Mouse (Mus musculus) spleen, postnatal 4 days (tissue): ENCODE results near the gene Gxylt1.
"Not testable (repeated sequence)": the region's sequence is repeated elsewhere in the genome, so short reads cannot be mapped to it uniquely, and the experiment has no call there.

Source experiments
- DNase-seq, 2 experiments: peaks; one replicate each; pipeline ENCODE4 v3.0.0; 2022; ENCODE audit warnings: low spot score in 2 of 2

The Gxylt1 gene

DNA sequence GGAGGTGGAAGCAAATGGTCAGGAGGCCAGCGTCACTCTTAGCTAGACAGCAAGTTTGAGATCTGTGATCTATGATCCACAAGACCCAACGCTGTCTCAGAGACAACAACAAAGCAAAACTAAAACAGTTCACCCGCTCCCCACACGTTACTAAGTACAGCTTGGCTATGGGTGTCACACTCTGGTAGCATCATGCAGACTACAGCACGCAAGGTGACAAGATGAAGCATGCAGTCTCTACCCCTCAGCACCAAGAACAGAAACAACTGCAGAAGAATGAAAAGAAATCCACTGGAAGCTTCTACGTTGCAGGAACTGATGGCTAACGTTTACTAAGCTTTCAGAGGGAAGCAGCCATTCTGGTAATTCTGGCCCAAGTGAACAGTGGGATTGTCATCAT is 11.4 kb downstream of the Gxylt1 start:
- DNase-seq = no peak

DNA sequence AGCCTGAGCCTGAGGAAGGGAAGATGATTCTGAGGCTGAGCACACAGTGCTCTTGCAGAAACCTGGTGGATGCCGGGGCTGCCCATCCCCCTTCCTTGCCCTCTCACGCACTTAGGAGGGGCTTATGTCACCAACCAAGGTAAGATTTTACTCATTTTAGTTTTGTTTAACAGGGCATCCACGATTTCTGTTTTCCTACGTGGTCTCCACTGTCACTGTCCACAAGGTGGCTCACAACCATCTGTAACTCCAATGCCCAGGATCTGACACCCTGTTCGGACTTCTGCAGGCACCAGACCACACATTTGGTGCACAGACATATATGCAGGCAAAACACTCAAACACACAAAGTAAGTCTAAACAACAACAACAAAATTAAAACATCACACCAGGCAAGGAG is 12.2 kb downstream of the Gxylt1 start:
- DNase-seq = no peak

DNA sequence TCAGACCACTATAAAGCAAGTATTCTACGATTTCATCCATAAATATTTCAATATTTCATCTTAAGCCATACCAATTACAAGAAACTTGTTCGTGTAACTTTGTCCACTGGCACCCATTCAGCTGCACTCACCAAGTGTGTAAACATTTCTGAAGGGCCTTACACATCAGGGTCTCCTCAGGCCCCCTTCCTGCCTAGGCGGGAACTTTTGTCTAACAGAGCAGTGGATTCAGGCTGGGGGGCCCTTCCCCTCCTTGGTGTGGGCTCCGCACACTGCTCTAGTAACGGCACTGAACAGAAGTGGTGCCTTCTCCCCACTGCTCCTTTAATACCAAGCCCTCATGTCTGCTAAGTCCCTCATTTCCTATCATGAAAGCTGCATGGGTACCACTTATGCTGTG is 12.7 kb downstream of the Gxylt1 start:
- DNase-seq = no peak

DNA sequence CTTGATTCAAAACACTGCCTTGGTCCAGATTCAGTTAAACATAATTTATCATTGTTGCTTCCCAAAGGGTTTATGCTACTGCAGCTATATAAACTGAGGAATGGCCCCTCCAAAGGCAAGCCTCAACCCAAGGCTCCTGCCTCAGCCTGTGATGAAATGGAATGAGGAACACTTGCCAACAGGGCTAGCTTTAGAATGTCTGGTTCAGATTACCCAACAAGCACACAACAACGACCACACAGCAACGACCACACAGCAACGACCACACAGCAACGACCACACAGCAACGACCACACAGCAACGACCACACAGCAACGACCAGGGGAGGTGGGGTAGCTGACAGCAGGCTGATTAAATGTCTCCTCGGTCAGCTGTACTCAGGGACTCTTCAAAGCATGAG is 15.0 kb downstream of the Gxylt1 start:
- no peak for DNase-seq

DNA sequence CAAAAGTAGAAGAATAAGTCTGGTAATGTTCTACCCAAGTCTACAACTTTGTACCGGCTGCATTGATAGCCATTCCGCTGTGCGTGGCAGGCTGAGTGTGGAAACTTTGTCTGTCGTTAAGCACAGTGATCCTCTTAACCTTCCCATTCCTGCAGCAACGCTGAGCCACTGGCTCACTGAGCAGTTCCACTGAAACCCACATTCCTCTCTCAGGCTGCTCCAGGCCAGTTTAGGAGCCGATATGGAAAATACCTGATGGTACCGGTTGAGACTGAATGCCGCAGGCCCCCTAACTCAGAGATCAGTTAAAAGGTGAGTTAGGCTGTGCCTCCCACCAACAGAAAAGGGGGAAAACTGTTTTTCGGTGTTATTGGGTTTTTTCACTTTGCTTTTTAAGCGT is 19.7 kb downstream of the Gxylt1 start:
- DNase-seq = no peak

DNA sequence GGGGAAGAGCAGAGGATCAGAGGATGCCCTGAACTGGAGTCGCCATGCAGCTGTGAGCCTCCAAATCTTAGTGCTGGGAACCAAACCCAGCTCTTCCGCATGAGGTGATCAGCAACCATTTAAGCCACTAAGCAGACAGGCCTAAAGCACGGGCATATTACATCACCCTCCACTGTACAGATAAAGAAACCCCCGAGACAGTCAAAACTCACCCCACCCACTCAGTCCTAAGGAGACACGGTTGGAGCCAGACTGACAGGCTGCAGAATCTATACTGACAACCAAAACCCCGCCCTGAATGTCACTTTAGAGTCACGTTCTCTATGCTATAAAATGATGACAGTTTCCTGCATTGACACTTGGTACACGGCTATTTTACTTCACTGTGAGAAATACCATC is 21.8 kb downstream of the Gxylt1 start:
- no peak for DNase-seq

DNA sequence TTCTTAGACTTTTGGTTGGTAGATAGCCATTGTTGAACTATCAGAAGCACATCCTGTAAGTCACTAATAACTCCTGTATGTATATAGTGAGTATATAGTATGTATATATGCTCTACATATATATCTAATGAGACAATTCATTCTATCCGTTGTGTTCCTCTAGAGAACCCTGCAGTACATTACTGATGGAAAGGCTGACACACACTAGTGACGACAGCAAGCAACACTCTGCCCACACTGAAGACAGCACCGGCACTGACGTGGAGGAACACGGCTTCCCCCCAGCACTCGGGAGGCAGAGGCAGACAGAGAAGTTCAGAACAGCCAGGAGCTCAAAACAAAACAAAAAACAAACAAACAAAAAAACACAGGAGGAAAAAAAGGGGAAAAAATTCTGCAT is 22.6 kb downstream of the Gxylt1 start:
- no peak for DNase-seq

DNA sequence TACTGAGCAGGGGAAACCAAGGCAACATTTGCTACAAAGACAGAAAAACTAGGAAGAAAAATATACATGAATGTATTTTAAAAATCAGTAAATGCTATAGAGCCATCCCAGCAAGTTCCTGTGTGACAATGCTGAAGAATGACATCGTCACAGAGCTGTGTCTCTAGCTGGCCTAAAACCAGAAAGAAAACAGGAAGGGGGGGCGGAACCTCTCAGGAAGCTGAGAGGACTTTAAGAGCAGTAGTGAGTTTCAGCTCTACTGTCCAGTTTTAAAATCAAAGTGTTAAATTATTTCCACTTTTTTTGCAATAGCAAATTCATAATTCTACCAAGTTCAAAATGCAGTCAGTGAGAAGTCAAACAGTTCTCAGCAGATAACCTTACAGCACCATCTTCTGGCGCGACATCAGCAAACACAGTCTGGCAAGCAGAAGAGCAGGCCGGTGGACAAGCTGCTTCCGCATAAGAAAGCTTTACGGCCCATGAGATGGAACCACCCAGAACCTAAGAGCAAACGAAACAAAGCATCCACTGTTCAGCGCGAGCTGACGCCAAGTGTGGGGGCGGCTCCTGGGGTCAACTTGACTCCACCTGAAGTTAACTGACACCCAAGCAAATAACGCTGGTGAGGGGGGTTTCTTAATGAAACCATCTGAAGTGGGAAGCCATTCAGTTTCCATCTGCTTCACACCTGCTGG is 23.3 kb downstream of the Gxylt1 start:
- DNase-seq = no peak

DNA sequence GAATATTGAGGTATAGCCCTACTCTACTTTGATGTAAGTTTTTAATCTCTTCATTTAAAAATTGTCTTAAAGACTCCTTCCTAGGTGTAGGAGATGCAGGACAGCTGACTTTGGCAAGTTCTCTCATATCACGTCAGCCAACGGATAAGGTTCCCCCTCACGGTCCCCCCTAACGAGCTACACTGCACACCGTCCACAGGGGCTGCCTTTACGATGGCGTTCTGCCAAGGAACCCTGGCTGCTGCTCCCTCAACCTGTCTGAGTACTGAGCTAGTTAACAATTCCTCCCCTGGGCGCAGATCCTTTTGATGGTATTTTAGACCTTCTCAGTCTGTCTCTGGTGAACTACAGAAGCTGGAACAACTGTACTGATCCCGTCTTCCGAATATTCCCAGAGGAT is 31.8 kb downstream of the Gxylt1 start:
- no peak for DNase-seq

DNA sequence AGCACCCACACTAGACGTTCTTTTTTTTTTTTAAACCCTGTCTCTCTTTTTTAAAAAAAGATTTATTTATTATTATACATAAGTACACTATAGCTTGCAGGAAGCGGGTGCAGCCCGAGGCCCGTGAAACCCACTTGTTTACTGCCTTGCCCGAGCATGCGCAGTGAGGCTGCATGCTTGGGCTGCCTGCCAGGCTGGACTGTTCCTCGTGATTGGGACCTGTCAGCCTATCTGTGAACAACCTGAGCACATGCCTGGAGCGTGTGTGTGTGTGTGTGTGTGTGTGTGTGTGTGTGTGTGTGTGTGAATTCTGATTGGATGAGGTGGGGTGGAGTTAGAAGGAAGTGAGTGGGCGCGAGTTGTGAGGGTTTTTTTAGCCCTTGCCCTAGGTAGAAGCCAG is 38.5 kb downstream of the Gxylt1 start:
- DNase-seq = not testable (repeated sequence)

DNA sequence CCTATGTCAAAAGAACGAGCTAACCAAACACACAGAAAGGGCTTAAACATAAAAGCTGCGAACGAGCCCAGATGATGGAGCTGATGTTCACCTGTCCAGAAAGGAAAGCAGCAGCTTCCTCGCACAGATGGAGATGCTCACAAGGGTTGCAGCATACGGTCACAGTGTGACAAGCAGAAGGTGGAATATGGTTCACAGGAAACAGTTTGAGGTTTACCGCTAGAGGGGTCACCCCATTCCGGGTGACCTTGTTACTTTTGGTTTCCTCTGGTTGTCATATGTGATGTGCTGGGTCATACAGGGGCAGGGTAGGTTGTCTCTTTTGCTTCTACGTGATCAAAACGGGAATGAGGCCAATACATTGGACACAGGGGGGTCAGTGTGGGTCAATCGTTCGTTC is 46.0 kb downstream of the Gxylt1 start:
- no peak for DNase-seq

DNA sequence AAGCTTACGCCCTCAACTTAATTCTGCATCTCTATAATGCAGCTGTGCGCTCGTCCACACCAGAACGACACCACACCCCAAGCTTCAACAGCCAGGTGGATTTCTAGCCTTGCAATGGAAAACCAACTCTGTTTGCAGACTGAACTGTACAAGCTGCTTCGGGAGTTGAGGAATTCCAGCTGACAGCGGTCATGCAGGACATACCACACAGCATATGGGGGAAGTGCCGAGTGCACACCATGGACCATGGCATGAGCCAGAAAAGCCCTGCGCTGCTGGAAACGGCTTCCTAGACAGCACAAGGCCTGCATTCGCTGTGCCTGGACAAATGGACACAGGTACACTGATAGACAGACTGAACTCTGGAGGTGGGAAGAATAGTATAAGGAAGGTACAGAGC is 46.6 kb downstream of the Gxylt1 start:
- DNase-seq = no peak

DNA sequence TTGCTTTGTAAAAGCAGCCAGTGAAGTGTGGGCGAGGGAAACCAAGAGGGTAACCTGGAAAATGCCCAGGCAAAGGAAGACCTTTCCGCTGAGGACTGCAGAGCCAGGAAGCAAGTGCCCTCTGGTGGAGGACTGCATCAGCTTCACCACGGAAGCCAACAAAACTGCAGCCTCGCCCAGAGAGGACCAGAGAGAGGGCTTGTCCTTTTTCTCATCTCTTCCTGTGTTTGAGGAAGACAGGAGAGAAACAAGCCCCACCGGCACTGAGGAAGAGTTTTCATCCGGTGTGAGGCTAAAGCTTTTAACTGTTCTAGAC is 47.3 kb downstream of the Gxylt1 start:
- DNase-seq = no peak

DNA sequence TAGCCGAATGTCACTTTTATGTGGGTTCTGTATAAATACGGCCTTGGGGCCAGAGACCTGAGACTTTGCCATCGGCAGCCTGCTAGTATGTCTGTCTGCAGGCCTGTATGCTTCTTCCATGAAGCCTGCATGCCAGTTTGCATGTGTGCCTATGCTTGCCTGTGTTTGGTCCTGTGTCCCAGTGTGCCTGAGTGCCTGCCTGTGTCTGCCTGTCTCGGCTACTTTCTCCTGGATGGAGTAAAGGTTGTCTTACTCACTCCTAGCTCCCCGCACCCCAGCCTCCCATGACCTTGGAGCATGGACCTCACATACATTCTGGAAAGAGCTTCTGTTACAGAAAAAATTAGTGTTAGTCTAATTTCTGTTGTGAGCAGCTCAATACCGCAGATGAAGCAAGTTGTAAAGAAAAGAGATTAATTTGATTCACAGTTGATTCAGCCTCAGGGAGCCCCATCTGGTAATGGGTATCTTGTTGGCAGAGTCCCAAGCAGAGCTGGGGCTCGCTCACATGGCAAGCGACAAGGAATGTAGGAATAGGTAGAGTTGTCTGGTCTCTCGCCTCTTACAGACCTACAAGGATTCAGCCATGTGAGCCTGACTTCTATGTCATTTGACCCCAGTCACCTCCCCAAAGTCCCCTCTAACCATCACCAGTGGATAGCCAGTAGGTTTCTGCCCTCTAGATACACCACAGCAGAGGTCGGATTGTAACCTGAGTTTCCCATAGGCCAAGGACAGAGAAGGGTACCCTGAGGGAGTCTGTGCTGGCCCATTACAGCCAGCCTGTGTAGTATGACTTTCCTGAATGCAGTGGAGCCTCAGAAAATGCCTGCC is 47.8 kb downstream of the Gxylt1 start:
- no peak for DNase-seq

DNA sequence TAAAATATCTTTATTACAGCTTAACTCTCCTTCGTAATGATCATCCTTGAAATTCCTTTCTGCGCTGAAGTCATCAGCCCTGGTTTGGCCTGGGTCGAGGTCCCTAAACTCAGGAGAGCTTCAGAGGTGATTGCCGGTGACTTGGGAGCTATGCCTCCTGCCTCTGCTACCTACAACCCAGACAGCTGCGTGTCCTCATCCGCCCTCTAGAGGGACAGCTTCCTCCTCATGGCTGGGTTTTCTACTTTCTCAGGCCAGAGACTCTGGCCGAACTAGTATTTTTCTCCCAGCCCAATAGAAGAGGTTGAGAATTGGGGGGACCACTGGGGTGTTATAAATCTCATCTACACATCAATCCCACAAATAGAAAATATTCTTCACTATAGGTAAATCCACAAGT is 52.5 kb downstream of the Gxylt1 start:
- no peak for DNase-seq

DNA sequence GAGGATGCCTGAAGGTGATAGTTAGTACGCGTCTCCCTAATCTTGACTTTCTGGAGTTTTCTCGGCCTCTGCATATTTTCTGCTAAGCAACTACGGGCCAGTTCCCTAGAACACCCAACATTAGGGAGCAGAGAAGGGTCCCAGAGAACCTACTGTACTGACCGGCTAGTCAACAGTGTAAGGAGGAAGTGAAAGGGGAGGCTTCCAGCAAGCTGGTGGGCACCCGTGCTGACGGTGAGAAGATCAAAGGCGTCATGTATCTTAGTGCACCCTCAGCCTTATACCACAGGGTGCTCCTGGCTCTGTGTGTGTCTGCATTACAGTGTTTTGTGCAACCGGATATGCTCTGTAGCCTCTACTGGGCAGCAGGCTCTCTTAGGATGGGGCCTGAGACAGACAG is 62.4 kb downstream of the Gxylt1 start:
- no peak for DNase-seq

DNA sequence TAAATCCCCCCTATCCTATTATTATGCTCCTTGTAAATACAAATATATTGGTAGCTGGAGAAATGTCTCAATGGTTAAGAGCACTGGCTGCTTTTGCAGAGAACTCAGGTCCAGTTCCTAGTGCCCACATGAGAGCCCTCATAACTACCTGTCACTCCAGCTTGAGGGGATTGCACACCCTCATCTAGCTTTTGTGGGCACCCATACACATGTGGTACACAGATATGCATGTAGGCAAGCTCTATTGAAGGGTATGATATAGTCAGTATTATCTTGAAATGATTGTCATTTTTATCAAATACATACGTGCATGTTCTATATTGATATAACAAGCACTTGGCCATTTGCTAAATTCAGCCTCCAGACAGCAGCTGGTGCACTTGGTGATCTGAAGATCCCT is 70.1 kb downstream of the Gxylt1 start:
- no peak for DNase-seq

DNA sequence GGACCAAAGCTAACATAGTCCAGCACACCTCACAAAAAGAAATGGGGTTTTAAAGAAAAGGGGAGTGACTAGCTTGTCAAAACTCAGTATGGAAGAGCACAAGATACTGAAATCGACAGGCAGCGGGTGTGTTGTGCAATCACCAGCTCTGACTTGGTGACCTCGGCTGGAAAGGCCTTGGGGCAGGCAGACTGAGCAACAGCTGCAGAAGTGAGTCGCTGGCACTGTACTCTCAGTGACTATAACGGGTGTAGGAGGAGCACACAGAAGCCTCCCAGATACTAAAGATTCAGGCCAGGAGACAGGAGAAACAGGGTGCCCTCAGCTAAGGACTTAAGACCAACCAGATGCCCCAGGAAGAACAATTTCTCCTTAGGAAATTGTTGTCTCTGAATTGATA is 73.0 kb downstream of the Gxylt1 start:
- DNase-seq = no peak

DNA sequence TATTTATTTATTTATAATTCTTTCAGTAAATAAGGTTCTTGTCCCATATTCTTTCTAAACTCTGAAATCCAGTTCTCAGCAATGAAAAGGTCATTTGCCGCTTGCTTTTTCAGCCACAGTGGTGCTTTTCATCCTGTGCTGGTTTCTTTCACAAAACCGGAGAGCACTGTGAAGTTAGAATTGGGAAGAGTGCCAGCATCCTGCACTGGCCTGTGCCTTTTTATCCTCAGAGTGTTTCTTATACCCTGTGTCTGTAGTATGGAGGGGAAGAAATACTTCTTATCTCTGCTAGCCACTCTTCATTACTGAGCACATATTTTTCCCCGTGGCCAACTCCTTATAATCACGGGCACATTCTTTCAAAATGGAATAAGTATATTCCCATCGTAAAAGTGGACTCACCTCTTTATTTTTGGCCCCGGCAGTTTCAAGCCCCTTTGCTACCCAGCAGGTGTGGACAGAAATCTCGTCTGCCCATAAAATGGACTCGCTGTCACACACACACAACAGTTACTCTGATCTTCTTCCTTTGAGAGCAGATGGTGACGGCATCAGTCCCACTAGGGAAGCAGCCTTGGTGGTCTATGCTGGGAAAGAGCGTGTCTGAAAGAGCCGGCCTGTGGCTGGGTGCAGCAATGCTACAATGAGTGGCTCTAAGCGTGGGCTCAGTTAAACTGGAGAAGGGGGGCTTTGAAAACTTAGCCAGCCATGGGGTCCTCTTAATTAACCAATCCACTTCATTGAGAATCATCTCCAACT is 83.4 kb downstream of the Gxylt1 start:
- DNase-seq = peak in 1 of 2 experiments; percentile 37
